Mouse (Mus musculus): Measurements from ENCODE around the gene Ccdc188.
"Not testable (repeated sequence)": the region's sequence is repeated elsewhere in the genome, so short reads cannot be mapped to it uniquely, and the experiment has no call there.

The Ccdc188 gene

GRCm38 (mm10) chr16:18217579-18217978 lies at the start of gene Ccdc188:
Ccdc188 (plus strand) TSS chr16:18217879.
- DNase-seq (ENCODE audit: extremely low read depth, low read depth), result no peak

GRCm38 (mm10) chr16:18169156-18169555 lies 48.5 kb upstream of the Ccdc188 start:
- no peak for DNase-seq (ENCODE audit: extremely low read depth, low read depth)

DNA sequence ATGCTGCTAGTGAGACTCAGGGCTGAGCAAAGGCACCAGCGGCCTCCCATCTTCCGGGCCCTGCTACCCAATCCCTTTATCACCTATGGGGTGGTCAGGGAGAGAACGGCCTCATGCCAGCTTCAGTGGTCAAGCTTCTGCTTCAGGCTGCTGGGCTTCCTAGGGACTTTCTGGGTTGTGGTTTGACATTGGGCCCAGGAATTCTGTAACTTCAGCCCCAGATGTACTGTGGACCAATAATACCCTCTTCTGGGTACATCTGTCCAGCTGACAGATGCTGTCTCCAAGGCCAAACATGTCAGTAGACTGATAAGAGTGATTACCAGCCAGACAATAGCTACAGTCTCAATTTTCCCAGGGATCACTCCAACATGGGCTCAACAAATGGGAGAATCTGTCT lies 47.9 kb upstream of the Ccdc188 start:
- no peak for DNase-seq (ENCODE audit: extremely low read depth, low read depth)

DNA sequence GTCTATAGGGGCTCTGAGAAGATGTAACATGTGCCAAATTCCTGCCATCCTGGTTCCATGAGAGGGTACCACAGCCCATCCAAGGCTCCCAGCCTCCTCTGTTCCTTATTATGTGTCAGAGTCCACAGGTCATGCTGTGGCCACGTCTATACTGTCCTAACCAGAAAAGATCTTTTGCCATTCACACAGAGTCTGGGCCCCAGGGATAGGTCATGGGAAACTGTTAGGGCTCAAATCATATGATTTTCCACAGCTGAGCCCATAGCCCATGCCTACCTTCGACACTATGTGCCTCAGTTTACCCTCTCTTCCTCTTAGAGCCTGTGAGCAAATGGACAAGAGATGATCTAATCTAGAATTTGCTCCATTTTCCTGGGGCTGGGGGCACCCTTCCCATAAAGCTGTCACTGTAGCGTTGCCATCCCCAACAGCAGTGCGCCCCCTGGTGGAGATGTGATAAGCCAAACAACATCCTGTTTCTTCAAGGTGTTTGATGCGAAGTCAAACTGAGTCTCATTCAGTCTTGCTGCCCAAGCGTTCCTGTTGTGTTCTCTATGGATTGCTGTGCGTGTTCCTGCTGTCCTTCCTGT lies 45.3 kb upstream of the Ccdc188 start:
- peak; percentile 36 for DNase-seq (ENCODE audit: extremely low read depth, low read depth)

- DNase-seq (ENCODE audit: extremely low read depth, low read depth), result no peak
Measured at GRCm38 (mm10) chr16:18173231-18173630, 44.4 kb upstream of the Ccdc188 start.

- DNase-seq (ENCODE audit: extremely low read depth, low read depth), result no peak
Measured at GRCm38 (mm10) chr16:18173788-18174187, 43.9 kb upstream of the Ccdc188 start.

- no peak for DNase-seq (ENCODE audit: extremely low read depth, low read depth)
Measured at GRCm38 (mm10) chr16:18175817-18176541, 41.7 kb upstream of the Ccdc188 start.

DNA sequence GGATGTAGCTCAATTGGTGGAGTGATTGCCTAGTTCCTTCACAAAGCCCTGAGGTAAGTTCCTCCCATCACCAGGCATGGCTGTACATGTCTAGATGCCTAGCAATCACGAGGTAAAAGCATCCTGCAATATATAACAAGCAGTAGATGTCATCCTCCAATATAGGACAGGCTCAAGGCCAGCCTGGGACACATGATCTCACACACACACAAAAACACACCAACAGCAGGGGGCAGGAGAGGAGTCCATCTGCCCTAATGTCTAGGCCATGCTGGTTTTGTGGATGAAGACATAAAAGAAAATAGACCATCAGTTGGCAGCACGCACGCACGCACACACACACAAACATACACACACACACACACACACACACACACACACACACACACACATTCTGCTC lies 40.9 kb upstream of the Ccdc188 start:
- DNase-seq (ENCODE audit: extremely low read depth, low read depth), result no peak

DNA sequence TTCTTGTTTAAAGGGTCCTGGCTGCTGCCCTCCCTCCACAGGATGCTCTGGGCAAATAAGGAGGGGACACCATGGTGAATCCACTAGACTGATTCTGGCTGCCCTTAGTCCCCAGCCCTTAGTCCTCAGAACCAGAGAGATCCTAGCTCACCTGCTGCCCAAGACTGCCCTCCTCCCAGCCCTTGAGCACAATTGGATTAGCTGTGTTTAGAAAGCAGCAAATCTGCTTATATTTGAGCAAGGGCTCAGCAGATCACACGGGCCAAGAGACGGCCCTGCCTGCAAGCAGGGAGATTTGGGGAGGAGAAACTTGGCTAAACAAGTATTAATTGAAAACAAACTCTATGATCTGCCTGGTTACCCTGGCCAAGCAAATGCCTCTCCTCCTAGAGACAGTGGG lies 38.1 kb upstream of the Ccdc188 start:
- DNase-seq (ENCODE audit: extremely low read depth, low read depth), result no peak

DNA sequence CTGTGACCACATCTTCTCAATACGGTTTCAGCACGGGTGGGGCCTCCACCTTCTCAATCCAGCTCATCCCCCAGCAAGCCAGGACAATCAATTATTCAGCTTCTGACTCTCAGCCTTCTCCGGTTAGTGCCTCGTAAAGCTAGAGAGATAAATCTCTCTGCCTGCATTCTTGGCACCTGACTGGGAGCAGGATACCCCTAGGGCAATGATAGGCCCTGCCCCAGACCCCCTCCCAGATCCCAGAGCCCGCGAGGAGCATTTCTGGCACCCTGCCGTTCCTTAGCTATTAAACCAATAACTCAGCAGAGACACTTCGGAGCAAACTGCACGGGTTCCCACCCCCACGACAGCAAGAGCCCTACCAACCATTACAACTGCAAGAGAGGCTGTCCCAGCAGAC lies 36.3 kb upstream of the Ccdc188 start:
- no peak for DNase-seq (ENCODE audit: extremely low read depth, low read depth)

GRCm38 (mm10) chr16:18182766-18183165 lies 34.9 kb upstream of the Ccdc188 start:
- DNase-seq (ENCODE audit: extremely low read depth, low read depth), result no peak

DNA sequence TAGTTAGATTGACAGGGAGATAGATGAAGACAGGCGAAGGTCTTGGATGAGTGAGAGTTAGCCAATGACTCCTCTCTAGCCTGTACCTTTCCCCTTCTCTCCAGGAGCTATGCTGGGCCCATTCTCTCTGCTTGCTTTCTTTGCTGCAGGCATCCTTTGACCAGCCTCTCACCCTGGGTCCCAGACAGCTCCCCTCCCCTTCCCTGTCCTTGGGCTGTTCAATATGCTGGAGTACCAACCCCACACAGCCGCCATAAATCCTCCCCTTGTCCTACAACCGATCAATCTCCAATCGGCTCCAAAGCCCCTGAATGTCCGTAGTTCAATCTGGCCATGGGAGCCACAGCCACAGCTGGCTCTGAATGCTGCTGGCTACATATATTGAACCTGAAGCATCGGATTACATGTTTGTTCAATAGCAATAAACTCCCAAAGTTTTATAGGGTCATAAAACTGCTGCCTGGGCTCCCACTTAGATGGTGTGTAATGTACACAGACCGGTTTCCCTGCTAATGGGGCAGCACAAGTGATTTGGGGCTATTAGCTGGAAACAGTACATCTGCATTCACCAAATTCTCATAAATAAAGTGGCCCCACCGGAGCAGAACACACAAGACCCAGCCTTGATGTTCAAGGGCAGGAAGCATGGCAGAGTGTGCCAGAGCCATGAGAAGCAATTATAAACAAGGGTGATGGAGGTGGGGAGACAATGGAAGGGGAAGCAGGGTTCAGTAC lies 31.8 kb upstream of the Ccdc188 start:
- DNase-seq (ENCODE audit: extremely low read depth, low read depth), result no peak

DNA sequence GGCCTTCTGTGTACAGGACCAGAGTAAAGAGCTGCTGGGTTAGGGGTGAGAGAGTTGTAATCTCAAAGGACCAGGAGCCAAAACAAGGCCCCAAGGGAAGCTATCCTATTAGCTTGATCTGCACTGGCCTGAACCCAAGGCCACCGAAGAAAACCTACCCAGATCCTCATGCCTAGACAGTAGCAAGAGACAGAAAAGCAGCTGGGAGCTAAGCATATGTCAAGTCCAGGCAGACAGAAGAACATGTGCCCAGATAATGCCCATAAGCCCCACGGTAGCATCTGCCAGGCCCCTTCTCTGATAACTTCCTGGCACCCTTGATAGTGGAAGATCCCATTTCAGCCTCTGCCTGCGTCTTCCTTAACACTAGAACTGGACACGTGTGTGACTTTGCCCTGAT lies 30.9 kb upstream of the Ccdc188 start:
- DNase-seq (ENCODE audit: extremely low read depth, low read depth), result no peak

- no peak for DNase-seq (ENCODE audit: extremely low read depth, low read depth)
Measured at GRCm38 (mm10) chr16:18187221-18187620, 30.5 kb upstream of the Ccdc188 start.

DNA sequence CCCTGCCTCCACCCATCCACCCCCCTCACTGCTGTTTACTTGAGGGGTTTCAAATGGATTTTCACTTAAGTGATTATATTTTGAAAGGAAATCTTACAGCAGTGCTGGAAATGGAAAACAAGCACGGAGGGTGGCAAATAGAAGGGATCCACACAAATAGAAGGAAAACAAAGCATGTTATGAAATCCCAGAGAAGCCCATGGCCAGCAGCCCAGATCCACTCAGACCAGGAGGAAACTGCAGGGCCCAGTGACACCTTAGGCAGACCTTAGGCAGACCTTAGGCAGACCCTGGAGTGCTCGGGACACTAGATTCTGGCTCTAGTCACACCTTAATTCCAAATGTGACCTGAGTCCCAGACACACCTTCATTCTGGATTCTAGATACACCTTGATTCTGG lies 26.7 kb upstream of the Ccdc188 start:
- no peak for DNase-seq (ENCODE audit: extremely low read depth, low read depth)

GRCm38 (mm10) chr16:18194208-18194985 lies 23.3 kb upstream of the Ccdc188 start:
- no peak for DNase-seq (ENCODE audit: extremely low read depth, low read depth)

- no peak for DNase-seq (ENCODE audit: extremely low read depth, low read depth)
Measured at GRCm38 (mm10) chr16:18195068-18195467, 22.6 kb upstream of the Ccdc188 start.

DNA sequence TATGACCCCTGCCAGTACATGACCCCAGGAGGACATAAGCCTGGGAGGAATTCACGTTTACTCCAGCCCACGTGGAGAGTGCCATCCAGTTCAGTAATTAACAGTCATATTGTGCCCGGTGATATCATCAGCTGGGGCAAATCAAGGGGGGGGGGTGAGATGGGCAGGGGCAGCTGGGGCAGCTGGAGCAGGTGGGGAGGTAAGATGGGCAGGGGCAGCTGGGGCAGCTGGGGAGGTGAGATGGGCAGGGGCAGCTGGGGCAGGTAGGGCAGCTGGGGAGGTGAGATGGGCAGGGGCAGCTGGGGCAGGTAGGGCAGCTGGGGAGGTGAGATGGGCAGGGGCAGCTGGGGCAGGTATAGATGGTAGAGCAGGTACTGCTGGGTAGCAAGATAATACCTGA lies 22.1 kb upstream of the Ccdc188 start:
- DNase-seq (ENCODE audit: extremely low read depth, low read depth), result not testable (repeated sequence)

DNA sequence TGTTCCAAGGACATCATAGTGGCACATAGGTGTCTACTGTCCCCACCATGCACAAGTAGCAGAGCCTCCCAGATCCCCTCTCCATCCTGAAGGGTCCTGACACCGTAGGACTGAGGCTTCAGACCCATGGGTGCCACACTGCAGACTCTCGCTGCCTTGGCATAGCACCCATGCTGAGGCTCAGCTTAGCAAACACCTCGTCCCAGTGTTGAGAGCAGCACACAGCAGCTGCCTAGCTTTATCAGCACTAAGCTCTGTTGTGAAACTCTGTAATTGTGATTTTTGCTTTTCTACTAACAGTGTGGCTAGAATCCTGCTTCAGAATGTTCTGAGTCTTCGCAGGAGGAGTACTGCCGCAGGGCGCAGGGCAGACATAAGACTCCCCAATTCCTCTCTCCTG lies 19.8 kb upstream of the Ccdc188 start:
- no peak for DNase-seq (ENCODE audit: extremely low read depth, low read depth)

DNA sequence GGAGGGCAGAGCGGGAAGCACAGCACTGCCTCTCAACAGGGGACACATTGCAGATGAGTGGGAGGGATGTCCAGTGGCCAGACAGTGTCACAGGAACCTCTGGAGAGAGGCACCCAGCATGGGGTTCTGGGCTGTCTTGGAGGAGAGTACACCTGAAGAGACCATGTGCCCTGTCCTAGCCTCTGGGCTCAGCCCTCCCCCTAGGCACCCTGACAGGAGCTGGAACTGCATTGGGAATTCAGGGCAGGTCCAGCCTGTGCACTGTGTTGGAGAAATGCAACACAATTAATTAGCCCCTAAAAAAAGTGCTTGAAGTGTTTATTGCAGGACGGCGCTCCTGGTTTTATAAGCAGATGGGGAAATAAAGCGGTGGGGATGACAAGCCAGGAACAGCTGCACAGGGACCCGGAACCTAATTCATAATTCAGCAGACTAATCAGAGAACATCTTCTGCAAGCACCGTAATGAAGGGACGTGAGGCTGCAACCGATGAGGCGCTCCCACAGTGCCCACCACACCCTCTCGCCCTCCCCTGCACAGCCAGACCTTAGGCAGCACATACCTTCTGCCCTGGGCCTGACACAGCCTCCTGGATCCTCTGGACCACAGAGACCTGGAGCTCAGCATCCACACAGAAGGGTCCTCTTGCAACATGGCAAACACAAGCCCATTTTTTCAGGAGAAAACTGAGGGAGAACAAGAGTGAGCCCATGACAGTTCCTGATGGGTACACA lies 19.1 kb upstream of the Ccdc188 start:
- DNase-seq (ENCODE audit: extremely low read depth, low read depth), result no peak

DNA sequence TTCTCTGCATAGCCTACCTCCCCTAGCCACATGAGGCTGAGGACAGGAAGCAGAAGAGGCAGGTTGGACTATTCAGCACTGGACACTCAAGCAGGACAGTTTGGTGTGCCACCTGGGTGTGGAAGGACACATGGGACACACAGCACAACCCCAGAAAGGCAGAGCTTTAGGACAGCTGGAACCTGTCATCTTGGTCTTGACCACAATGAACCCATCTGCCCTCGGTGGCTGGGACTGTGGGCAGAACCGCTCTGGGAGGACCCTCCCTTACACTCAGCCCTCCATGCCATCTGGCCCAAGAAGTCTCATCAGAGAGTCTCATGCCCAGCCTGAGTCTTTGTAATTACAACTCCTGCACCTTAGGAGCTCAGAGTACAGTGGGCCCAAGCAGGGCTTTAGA lies 17.6 kb upstream of the Ccdc188 start:
- DNase-seq (ENCODE audit: extremely low read depth, low read depth), result no peak

Measured in MEL-GATA-1-ER (cell line).